Mouse (Mus musculus): ENCODE measurements around the gene Lrat. TPM values are rescaled to one million over a fixed set of nuclear protein-coding genes. Genes with fewer than 3 reads are reported as not detected.
A peak's percentile ranks its signal among the peaks of the same experiment; 100 is the strongest.

Lrat gene
- total RNA-seq, 1 experiment: 0.09 TPM

- TF ChIP-seq ZNF384 (IDR thresholded peaks at IDR 0.05; ENCODE audit: low read depth, low read length) (no peak), HCFC1 (IDR thresholded peaks at IDR 0.05; ENCODE audit: borderline replicate concordance, insufficient read depth, low read length) (0 out of 2 replicates have a peak, but pooled peaks have one; percentile 24), CHD2 (IDR thresholded peaks at IDR 0.05; ENCODE audit: low read depth, low read length) (peak; percentile 80), MAFK (IDR thresholded peaks at IDR 0.05; ENCODE audit: insufficient read depth, low read depth, low read length) (no peak)
- peak; percentile 75 for DNase-seq (ENCODE audit: low read depth, low spot score)
- H3K9me3 ChIP-seq (ENCODE audit: control insufficient read depth, insufficient read depth, low read depth, low read length): no peaks in the 10 kb centered on the region
- in situ Hi-C loops (cut with MboI; ENCODE audit: low sequenced_read_pairs in 2 of 2, unreplicated experiment in 2 of 2): no loop called here
- no peaks in the 10 kb centered on the region for H3K4me1 ChIP-seq (ENCODE audit: control insufficient read depth in 2 of 2, insufficient read depth in 2 of 2, low read length in 2 of 2, poor library complexity in 1 of 2)
- 0 out of 2 replicates have a peak within 1 kb of the TSS, but pooled peaks have one; percentile 22 for H3K9ac ChIP-seq (ENCODE audit: insufficient read depth, low read depth, low read length, poor library complexity, severe bottlenecking)
- H3K36me3 ChIP-seq (ENCODE audit: control insufficient read depth, insufficient read depth, low read length, poor library complexity, severe bottlenecking): no peaks in the 10 kb centered on the region
- peak within 1 kb of the TSS; percentile 19 to 63; a peak in 3 of 4 replicates for H3K4me3 ChIP-seq (ENCODE audit: insufficient read depth in 1 of 2, low read depth in 1 of 2, low read length in 2 of 2, poor library complexity in 1 of 2, severe bottlenecking in 1 of 2)
- no peak within 1 kb of the TSS for H3K27ac ChIP-seq (ENCODE audit: insufficient read depth, low read depth, low read length, poor library complexity, severe bottlenecking)
These were observed 27.4 kb downstream of the Lrat start, which contains the start of gene Rbm46 for GRCm38 (mm10) chr3:82876372-82876739. TSS of gene Rbm46 (minus strand) at chr3:82876483.

GRCm38 (mm10) chr3:82875671-82876371, 28.0 kb downstream of the Lrat start:
- Histone ChIP-seq H3K4me1 (ENCODE audit: control insufficient read depth in 2 of 2, insufficient read depth in 2 of 2, low read length in 2 of 2, poor library complexity in 1 of 2) (no peaks in the 10 kb centered on the region), H3K36me3 (ENCODE audit: control insufficient read depth, insufficient read depth, low read length, poor library complexity, severe bottlenecking) (no peaks in the 10 kb centered on the region), H3K27ac (ENCODE audit: insufficient read depth, low read depth, low read length, poor library complexity, severe bottlenecking) (no peak overlapping the region), H3K4me3 (ENCODE audit: insufficient read depth in 1 of 2, low read depth in 1 of 2, low read length in 2 of 2, poor library complexity in 1 of 2, severe bottlenecking in 1 of 2) (peak overlapping the region; percentile 19 to 63; a peak in 3 of 4 replicates), H3K9me3 (ENCODE audit: control insufficient read depth, insufficient read depth, low read depth, low read length) (no peaks in the 10 kb centered on the region), H3K9ac (ENCODE audit: insufficient read depth, low read depth, low read length, poor library complexity, severe bottlenecking) (0 out of 2 replicates have a peak overlapping the region, but pooled peaks have one; percentile 22)
- DNase-seq (ENCODE audit: low read depth, low spot score): no peak
- TF ChIP-seq CHD2 (IDR thresholded peaks at IDR 0.05; ENCODE audit: low read depth, low read length) (no peak), MAFK (IDR thresholded peaks at IDR 0.05; ENCODE audit: insufficient read depth, low read depth, low read length) (no peak), ZC3H11A (IDR thresholded peaks at IDR 0.05; ENCODE audit: borderline replicate concordance, low read depth, low read length) (no peak), HCFC1 (IDR thresholded peaks at IDR 0.05; ENCODE audit: borderline replicate concordance, insufficient read depth, low read length) (no peak), ZNF384 (IDR thresholded peaks at IDR 0.05; ENCODE audit: low read depth, low read length) (no peak)
- in situ Hi-C loops (cut with MboI; ENCODE audit: low sequenced_read_pairs in 2 of 2, unreplicated experiment in 2 of 2): no loop called here

- Histone ChIP-seq H3K9me3 (ENCODE audit: control insufficient read depth, insufficient read depth, low read depth, low read length) (no peaks in the 10 kb centered on the region), H3K36me3 (ENCODE audit: control insufficient read depth, insufficient read depth, low read length, poor library complexity, severe bottlenecking) (no peaks in the 10 kb centered on the region), H3K9ac (ENCODE audit: insufficient read depth, low read depth, low read length, poor library complexity, severe bottlenecking) (no peak overlapping the region), H3K4me1 (ENCODE audit: control insufficient read depth in 2 of 2, insufficient read depth in 2 of 2, low read length in 2 of 2, poor library complexity in 1 of 2) (no peaks in the 10 kb centered on the region), H3K4me3 (ENCODE audit: insufficient read depth in 1 of 2, low read depth in 1 of 2, low read length in 2 of 2, poor library complexity in 1 of 2, severe bottlenecking in 1 of 2) (no peak overlapping the region), H3K27ac (ENCODE audit: insufficient read depth, low read depth, low read length, poor library complexity, severe bottlenecking) (no peak overlapping the region)
- DNase-seq (ENCODE audit: low read depth, low spot score): peak; percentile 11
- in situ Hi-C loops (cut with MboI; ENCODE audit: low sequenced_read_pairs in 2 of 2, unreplicated experiment in 2 of 2): loop anchor here (25.0 kb wide), 1 partner anchor 495 kb away; the partner anchor contains the start of gene Map9 (in 2 of the 2)
- TF ChIP-seq ZC3H11A (IDR thresholded peaks at IDR 0.05; ENCODE audit: borderline replicate concordance, low read depth, low read length) (no peak), HCFC1 (IDR thresholded peaks at IDR 0.05; ENCODE audit: borderline replicate concordance, insufficient read depth, low read length) (no peak), MAFK (IDR thresholded peaks at IDR 0.05; ENCODE audit: insufficient read depth, low read depth, low read length) (no peak), ZNF384 (IDR thresholded peaks at IDR 0.05; ENCODE audit: low read depth, low read length) (no peak)
These were observed 46.2 kb downstream of the Lrat start for GRCm38 (mm10) chr3:82857414-82858077.

Other genes with a start within 250 kb of the Lrat start
- 1.0 and 2.9 TPM in 2 replicates for gene Rbm46, start 27.5 kb downstream of the Lrat start, total RNA-seq (2012; rRNA removed)
- 0.45 and 0.48 TPM in 2 replicates for gene Fgg, start 103.8 kb upstream of the Lrat start, total RNA-seq (2012; rRNA removed)
- gene Fga, start 122.1 kb upstream of the Lrat start, total RNA-seq (2012; rRNA removed): 0.11 TPM in 1 of 2 replicates, not detected in the other
- gene Fgb, start 145.9 kb upstream of the Lrat start, total RNA-seq (2012; rRNA removed): not detected in 2 replicates
- 71.4 and 81.7 TPM in 2 replicates for gene Plrg1, start 151.5 kb upstream of the Lrat start, total RNA-seq (2012; rRNA removed)
- gene Dchs2, start 224.0 kb upstream of the Lrat start, total RNA-seq (2012; rRNA removed): 0.22 and 0.32 TPM in 2 replicates